Mouse (Mus musculus): ENCODE measurements around the gene Aamdc.

DNA sequence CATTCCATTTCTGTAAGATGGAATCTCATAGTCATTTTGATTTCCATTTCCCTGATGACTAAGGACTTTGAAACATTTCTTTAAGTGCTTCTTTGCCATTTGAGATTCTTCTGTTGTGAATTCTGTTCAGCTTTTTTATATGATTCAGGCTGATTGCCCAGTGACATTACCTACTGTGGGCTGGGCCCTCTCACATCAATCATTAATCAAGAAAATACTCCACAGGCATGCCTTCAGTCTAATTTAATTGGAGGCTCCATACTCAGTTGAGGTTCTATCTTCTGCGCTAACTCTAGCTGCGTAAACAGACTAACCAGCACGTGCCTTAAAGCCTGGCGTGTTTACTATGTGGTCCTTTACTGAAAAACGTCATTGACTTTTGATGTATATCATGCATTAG lies 42.0 kb upstream of the Aamdc start:
- TF ChIP-seq GATA1 (IDR thresholded peaks at IDR 0.05; ENCODE audit: low read depth, low read length) (no peak), USF2 (IDR thresholded peaks at IDR 0.05; ENCODE audit: borderline replicate concordance in 1 of 2, insufficient read depth in 1 of 2, low read depth in 1 of 2, low read length in 2 of 2) (no peak), CTCF (IDR thresholded peaks at IDR 0.05 in 2 of 3, conservative IDR thresholded peaks at IDR 0.05 in 1 of 3; ENCODE audit: control insufficient read depth in 1 of 3, insufficient read depth in 1 of 3, low read depth in 2 of 3, low read length in 3 of 3, poor library complexity in 1 of 3, severe bottlenecking in 1 of 3) (no peak), KAT2A (conservative IDR thresholded peaks at IDR 0.05; ENCODE audit: low read depth, low read length) (no peak), TAL1 (IDR thresholded peaks at IDR 0.05; ENCODE audit: low read length) (no peak), POLR2A (IDR thresholded peaks at IDR 0.05; ENCODE audit: control insufficient read depth in 1 of 2, insufficient read depth in 1 of 2, low read depth in 1 of 2, low read length in 2 of 2, poor library complexity in 1 of 2) (no peak), MAX (IDR thresholded peaks at IDR 0.05; ENCODE audit: low read length) (no peak), EP300 (IDR thresholded peaks at IDR 0.05; ENCODE audit: low read depth in 1 of 2, low read length in 2 of 2) (no peak)

Data from MEL (cell line).